9 mouse cellular contexts compared by ENCODE assay signal in the genomic region with DNA sequence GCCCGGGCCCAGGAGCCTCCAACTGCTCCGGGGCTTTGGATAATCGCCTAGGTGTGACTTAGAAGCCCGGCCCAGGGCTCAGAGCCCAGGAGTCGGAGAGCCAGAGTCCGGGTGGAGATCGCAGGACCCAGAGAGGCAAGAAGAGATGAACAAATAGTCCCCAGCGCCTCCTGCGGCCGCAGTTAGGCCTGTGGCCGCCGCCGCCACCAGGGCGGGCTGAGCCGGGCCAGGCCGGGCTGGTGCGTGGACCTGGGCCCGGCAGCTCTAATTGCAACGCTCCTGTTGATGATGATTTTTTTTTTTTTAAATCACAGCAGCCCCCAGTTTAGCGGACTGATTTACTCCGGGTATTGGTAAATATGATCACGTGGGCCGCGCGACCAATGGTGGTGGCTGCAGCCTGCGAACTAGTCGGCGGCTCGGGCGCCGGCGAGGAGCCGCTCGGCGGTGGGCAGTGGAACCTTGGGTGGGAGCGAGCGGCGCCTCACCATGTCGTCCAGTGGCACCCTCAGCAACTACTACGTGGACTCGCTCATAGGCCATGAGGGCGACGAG. TPM values are rescaled to one million over a fixed set of nuclear protein-coding genes. Genes with fewer than 3 reads are reported as not detected.
DNase-seq lines count a peak whose midpoint lies in the region; ATAC-seq and TF ChIP-seq lines count a peak whose summit lies in the region.
"Had no signal": no experiment of that assay in that cellular context is flagged by ENCODE, and none has a peak within 500 bp of the region (broad histone marks: within the 10 kb centered on the region; RNA-seq: fewer than 3 reads in every experiment).

A gene (plus strand): TSS at position 161 of the 555 bp plus-strand sequence.

- no peak for ATAC-seq in lung, embryonic 15.5 days (ENCODE audit: borderline replicate concordance, extremely low read depth, low FRiP score, low TSS enrichment)
- peak; percentile 49 for ATAC-seq in hindbrain, embryonic 13.5 days (ENCODE audit: low FRiP score)
- 0 out of 2 replicates have a peak, but pooled peaks have one; percentile 31 for ATAC-seq in limb, embryonic 15.5 days (ENCODE audit: insufficient number of reproducible peaks, low FRiP score, low TSS enrichment, low read depth)
- 0 out of 2 replicates have a peak, but pooled peaks have one; percentile 14 for ATAC-seq in stomach, embryonic 15.5 days (ENCODE audit: insufficient read depth, low FRiP score, low read depth)

- no peak for TF ChIP-seq CTCF in embryonic fibroblast, embryonic 13.5 days (IDR thresholded peaks at IDR 0.05; ENCODE audit: borderline replicate concordance, insufficient read depth, low read length)

- H3K4me2 ChIP-seq in lung, embryonic 15.5 days: peak within 1 kb of the TSS; percentile 53
- H3K4me2 ChIP-seq in hindbrain, embryonic 13.5 days: peak within 1 kb of the TSS; percentile 46
- peak within 1 kb of the TSS; percentile 61 for H3K4me2 ChIP-seq in limb, embryonic 15.5 days
- H3K4me2 ChIP-seq in stomach, embryonic 15.5 days: peak within 1 kb of the TSS; percentile 56

- peaks cover 99% of the 10 kb centered on the region for H3K27me3 ChIP-seq in lung, embryonic 15.5 days
- H3K27me3 ChIP-seq in hindbrain, embryonic 13.5 days: peaks cover 98% of the 10 kb centered on the region
- peaks cover 81% of the 10 kb centered on the region for H3K27me3 ChIP-seq in limb, embryonic 15.5 days
- H3K27me3 ChIP-seq in stomach, embryonic 15.5 days (replicated peaks): peaks cover 93% of the 10 kb centered on the region

- H3K36me3 ChIP-seq in lung, embryonic 15.5 days: no peaks in the 10 kb centered on the region
- H3K36me3 ChIP-seq in hindbrain, embryonic 13.5 days: no peaks in the 10 kb centered on the region
- peaks cover 4% of the 10 kb centered on the region; the same call in 1 of the 2 replicates for H3K36me3 ChIP-seq in limb, embryonic 15.5 days
- H3K36me3 ChIP-seq in stomach, embryonic 15.5 days: no peaks in the 10 kb centered on the region

- peak within 1 kb of the TSS; percentile 34 for H3K4me3 ChIP-seq in lung, embryonic 15.5 days
- peak within 1 kb of the TSS; percentile 32 for H3K4me3 ChIP-seq in embryonic fibroblast, embryonic 13.5 days (ENCODE audit: insufficient read depth, low read length)
- H3K4me3 ChIP-seq in hindbrain, embryonic 13.5 days: peak within 1 kb of the TSS; percentile 28
- peak within 1 kb of the TSS; percentile 48 for H3K4me3 ChIP-seq in limb, embryonic 15.5 days
- peak within 1 kb of the TSS; percentile 34 for H3K4me3 ChIP-seq in stomach, embryonic 15.5 days (replicated peaks)

- H3K9me3 ChIP-seq in lung, embryonic 15.5 days: no peaks in the 10 kb centered on the region
- H3K9me3 ChIP-seq in hindbrain, embryonic 13.5 days: no peaks in the 10 kb centered on the region
- no peaks in the 10 kb centered on the region for H3K9me3 ChIP-seq in limb, embryonic 15.5 days
- H3K9me3 ChIP-seq in stomach, embryonic 15.5 days: no peaks in the 10 kb centered on the region

- H3K27ac ChIP-seq in lung, embryonic 15.5 days: no peak within 1 kb of the TSS
- H3K27ac ChIP-seq in embryonic fibroblast, embryonic 13.5 days (ENCODE audit: insufficient read depth, low read length): no peak within 1 kb of the TSS
- H3K27ac ChIP-seq in hindbrain, embryonic 13.5 days: no peak within 1 kb of the TSS
- H3K27ac ChIP-seq in limb, embryonic 15.5 days: peak within 1 kb of the TSS; percentile 78
- H3K27ac ChIP-seq in stomach, embryonic 15.5 days: no peak within 1 kb of the TSS
- H3K27ac ChIP-seq: macrophage had no signal

- H3K4me1 ChIP-seq in lung, embryonic 15.5 days: peaks cover 12% of the 10 kb centered on the region
- H3K4me1 ChIP-seq in embryonic fibroblast, embryonic 13.5 days (ENCODE audit: control insufficient read depth, insufficient read depth, low read length): no peaks in the 10 kb centered on the region
- peaks cover 13% of the 10 kb centered on the region for H3K4me1 ChIP-seq in hindbrain, embryonic 13.5 days (replicated peaks)
- peaks cover 50% of the 10 kb centered on the region for H3K4me1 ChIP-seq in limb, embryonic 15.5 days
- H3K4me1 ChIP-seq in stomach, embryonic 15.5 days: peaks cover 12% of the 10 kb centered on the region

- no peak within 1 kb of the TSS for H3K9ac ChIP-seq in lung, embryonic 15.5 days
- H3K9ac ChIP-seq in hindbrain, embryonic 13.5 days: no peak within 1 kb of the TSS
- peak within 1 kb of the TSS; percentile 47 for H3K9ac ChIP-seq in limb, embryonic 15.5 days
- no peak within 1 kb of the TSS for H3K9ac ChIP-seq in stomach, embryonic 15.5 days

- peak; percentile 42; the same call in 1 of the 2 replicates for TF ChIP-seq POLR2A in embryonic fibroblast, embryonic 13.5 days (IDR thresholded peaks at IDR 0.05; ENCODE audit: low read depth, low read length)

- no peak for DNase-seq in lung, postnatal 36 days
- no peak for DNase-seq in right cerebral cortex, adult 18-20 months
- no peak for DNase-seq in left cerebral cortex, postnatal 10 days (ENCODE audit: extremely low spot score in 1 of 2, low spot score in 2 of 2)

- 1% methylated on average over 43 of the region's 43 CpGs for WGBS in lung, embryonic 15.5 days
- under 1% methylated on average over 43 of the region's 43 CpGs for WGBS in hindbrain, embryonic 13.5 days
- WGBS in limb, embryonic 15.5 days: 2% methylated on average over 43 of the region's 43 CpGs
- 2% methylated on average over 43 of the region's 43 CpGs for WGBS in stomach, embryonic 15.5 days

- intact Hi-C loops in left cerebral cortex, postnatal 10 days (cut with DNase I): no loop called here

RNA-seq across cellular contexts. Expression of the gene that starts here (rescaled TPM):
- polyA plus RNA-seq in lung, embryonic 15.5 days (2015; fragmentation: Nextera tagmentation; extraction: Ambion mirVana): 0.14 and 0.44 TPM in 2 replicates
- 2.1 and 3.5 TPM in 2 replicates for polyA plus RNA-seq in embryonic fibroblast, embryonic 13.5 days (2011; ENCODE audit: insufficient read length, low read depth, missing spikeins)
- not detected in 2 replicates for polyA plus RNA-seq in hindbrain, embryonic 13.5 days (2015; fragmentation: Nextera tagmentation; extraction: Ambion mirVana)
- 7.1 TPM in 2 replicates for polyA plus RNA-seq in limb, embryonic 15.5 days (2015; fragmentation: Nextera tagmentation; extraction: Ambion mirVana)
- polyA plus RNA-seq in stomach, embryonic 15.5 days (2015; fragmentation: Nextera tagmentation; extraction: Ambion mirVana): 0.61 and 1.3 TPM in 2 replicates
- total RNA-seq in left cerebral cortex, postnatal 10 days (2021): not detected
- polyA plus RNA-seq: macrophage had no signal

Comparison
In these comparisons a context has a peak if more than half of its experiments do, and no peak if none do; other contexts are left out.
1. Peak in ATAC-seq, H3K4me3 ChIP-seq and H3K4me2 ChIP-seq in hindbrain, embryonic 13.5 days; RNA of the gene not detected or under 1 TPM.